18 mouse cellular contexts compared by ENCODE assay signal in genomic region chr3:29835432-29835831, GRCm38 (mm10).
A peak's percentile ranks its signal among the peaks of the same experiment; 100 is the strongest.
DNase-seq lines count a peak whose midpoint lies in the region; ATAC-seq and TF ChIP-seq lines count a peak whose summit lies in the region.
"Had no signal": no experiment of that assay in that cellular context is flagged by ENCODE, and none has a peak within 500 bp of the region (broad histone marks: within the 10 kb centered on the region; RNA-seq: fewer than 3 reads in every experiment).

No protein-coding gene starts in this region.

- H3K9me3 ChIP-seq in lung, embryonic 15.5 days = no peaks in the 10 kb centered on the region
- no peaks in the 10 kb centered on the region for H3K9me3 ChIP-seq in heart, embryonic 12.5 days (replicated peaks)
- H3K9me3 ChIP-seq: embryonic facial prominence, embryonic 10.5 days; forebrain, embryonic 13.5 days; hindbrain, embryonic 10.5 days; intestine, embryonic 15.5 days had no signal

- no peak overlapping the region for H3K4me3 ChIP-seq in lung, embryonic 15.5 days
- H3K4me3 ChIP-seq in lung, adult 2 months (replicated peaks; ENCODE audit: extremely low read depth, low read depth, low read length) = no peak overlapping the region
- H3K4me3 ChIP-seq in heart, embryonic 12.5 days = no peak overlapping the region
- H3K4me3 ChIP-seq: embryonic facial prominence, embryonic 10.5 days; forebrain, embryonic 13.5 days; heart, adult 2 months; hindbrain, embryonic 10.5 days; intestine, embryonic 15.5 days had no signal

- no peak overlapping the region for H3K4me2 ChIP-seq in lung, embryonic 15.5 days
- H3K4me2 ChIP-seq in heart, embryonic 12.5 days = no peak overlapping the region
- H3K4me2 ChIP-seq: forebrain, embryonic 13.5 days; heart, embryonic 11.5 days; hindbrain, embryonic 14.5 days; intestine, embryonic 15.5 days had no signal

- DNase-seq in adrenal gland, postnatal 14 days = peak; percentile 9
- DNase-seq in adrenal gland, postnatal 4 days (ENCODE audit: low spot score in 2 of 2) = no peak
- DNase-seq in left cerebral cortex, postnatal 4 days = peak; percentile 2
- no peak for DNase-seq in left cerebral cortex, adult 11 months (ENCODE audit: low spot score)
- no peak for DNase-seq in lung, adult 2 months
- DNase-seq: cerebellum, adult 8-10 months; gastrocnemius, postnatal 14 days; heart, adult 2 months had no signal

- no peak overlapping the region for H3K9ac ChIP-seq in lung, embryonic 15.5 days
- no peak overlapping the region for H3K9ac ChIP-seq in heart, embryonic 12.5 days
- H3K9ac ChIP-seq: forebrain, embryonic 13.5 days; forebrain, postnatal 0 days; hindbrain, embryonic 14.5 days; intestine, embryonic 15.5 days had no signal

- ATAC-seq in lung, embryonic 15.5 days (ENCODE audit: borderline replicate concordance, extremely low read depth, low FRiP score, low TSS enrichment) = no peak
- no peak for ATAC-seq in heart, embryonic 12.5 days (ENCODE audit: insufficient number of reproducible peaks, low FRiP score)
- ATAC-seq: forebrain, embryonic 13.5 days; forebrain, postnatal 0 days; intestine, embryonic 15.5 days had no signal

- H3K4me1 ChIP-seq in lung, embryonic 15.5 days = peaks cover 5% of the 10 kb centered on the region; the same call in 1 of the 2 replicates
- H3K4me1 ChIP-seq in lung, adult 2 months (ENCODE audit: control insufficient read depth, insufficient read depth, low read length) = no peaks in the 10 kb centered on the region
- H3K4me1 ChIP-seq in heart, embryonic 12.5 days (replicated peaks) = no peaks in the 10 kb centered on the region
- H3K4me1 ChIP-seq: embryonic facial prominence, embryonic 10.5 days; forebrain, embryonic 13.5 days; hindbrain, embryonic 10.5 days; intestine, embryonic 15.5 days had no signal

- no peaks in the 10 kb centered on the region for H3K36me3 ChIP-seq in lung, embryonic 15.5 days
- H3K36me3 ChIP-seq in heart, embryonic 12.5 days = no peaks in the 10 kb centered on the region
- H3K36me3 ChIP-seq: embryonic facial prominence, embryonic 10.5 days; hindbrain, embryonic 10.5 days; intestine, embryonic 15.5 days had no signal

- intact Hi-C loops in left cerebral cortex, postnatal 4 days (cut with DNase I) = no loop called here

- no peak for TF ChIP-seq CTCF in lung, adult 2 months (IDR thresholded peaks at IDR 0.05; ENCODE audit: insufficient read depth, low read length)

- H3K27ac ChIP-seq in lung, embryonic 15.5 days = peak overlapping the region; percentile 53; the same call in 1 of the 2 replicates
- no peak overlapping the region for H3K27ac ChIP-seq in heart, embryonic 12.5 days (ENCODE audit: poor library complexity, severe bottlenecking)
- H3K27ac ChIP-seq: embryonic facial prominence, embryonic 10.5 days; forebrain, embryonic 13.5 days; heart, adult 2 months; hindbrain, embryonic 10.5 days; hindbrain, embryonic 14.5 days; intestine, embryonic 15.5 days had no signal

- H3K27me3 ChIP-seq in lung, embryonic 15.5 days = no peaks in the 10 kb centered on the region
- no peaks in the 10 kb centered on the region for H3K27me3 ChIP-seq in heart, embryonic 12.5 days (replicated peaks)
- H3K27me3 ChIP-seq: CH12.LX; forebrain, embryonic 13.5 days; intestine, embryonic 15.5 days had no signal

- no peak for TF ChIP-seq POLR2A in lung, adult 2 months (IDR thresholded peaks at IDR 0.05; ENCODE audit: borderline replicate concordance, extremely low read depth, low read depth, low read length)

- WGBS in lung, embryonic 15.5 days = 66% methylated on average over 4 of the region's 4 CpGs
- 59% methylated on average over 4 of the region's 4 CpGs for WGBS in lung, adult 2 months
- WGBS in heart, embryonic 12.5 days = 61% methylated on average over 4 of the region's 4 CpGs

Comparison
In these comparisons a context has a peak if more than half of its experiments do, and no peak if none do; other contexts are left out.
1. DNase-seq: peak in adrenal gland, postnatal 14 days (single experiment) and left cerebral cortex, postnatal 4 days (single experiment); none in adrenal gland, postnatal 4 days (0 of 2), left cerebral cortex, adult 11 months (single experiment) and lung, adult 2 months (single experiment).